Mouse (Mus musculus) cortical plate, adult 2 months (tissue): Measurements from ENCODE around the gene Usp3.

Experiments
- CTCF ChIP-seq: fragments of 200-500 bp; IDR thresholded peaks from 2 replicates; pipeline ENCODE4 v1.5.1; 2011; ENCODE audit warnings: mild to moderate bottlenecking, control low read depth, low read length; ENCODE audit not compliant: insufficient read depth; ENCODE audit errors: extremely low read depth
- POLR2A ChIP-seq: fragments of 200-500 bp; IDR thresholded peaks from 2 replicates; pipeline ENCODE4 v1.6.1; 2011; ENCODE audit warnings: mild to moderate bottlenecking, low read length, control low read depth; ENCODE audit not compliant: insufficient read depth; ENCODE audit errors: extremely low read depth

DNA sequence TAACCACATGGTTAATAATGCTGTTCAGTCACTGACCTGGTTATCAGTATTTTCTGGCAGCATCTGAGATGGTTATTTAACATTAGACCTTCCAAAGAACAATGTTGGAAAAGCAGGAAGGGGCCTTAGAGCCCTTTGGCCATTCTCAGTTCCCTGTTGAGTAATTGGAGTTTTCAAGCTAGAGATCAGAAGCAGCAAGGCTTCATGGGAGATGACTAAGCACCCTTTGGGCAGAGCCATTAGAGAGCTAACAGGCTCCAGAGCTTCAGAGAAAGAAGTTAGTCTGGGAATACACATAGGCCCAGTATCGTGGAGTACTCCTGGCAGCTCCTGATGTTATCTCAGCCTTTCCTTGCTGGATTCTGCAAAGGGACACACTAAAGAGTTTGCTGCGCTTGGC is 8.1 kb upstream of the Usp3 start:
- TF ChIP-seq CTCF (no peak), POLR2A (no peak)
